Mouse (Mus musculus) G1E (cell line): Measurements from ENCODE around the gene Igflr1. TPM values are rescaled to one million over a fixed set of nuclear protein-coding genes. Genes with fewer than 3 reads are reported as not detected.

Experiments
- ATAC-seq: 2 replicates; pipeline ENCODE4 v1.8.0; 2016; ENCODE audit warnings: mild to moderate bottlenecking; ENCODE audit not compliant: insufficient number of reproducible peaks, poor library complexity, low FRiP score, severe bottlenecking; ENCODE audit errors: extremely low read depth
- DNase-seq: peaks from one replicate; pipeline ENCODE4 v3.0.0; 2012; ENCODE audit warnings: low spot score
- H3K27me3 ChIP-seq: 2 replicates; pipeline ENCODE4 v1.6.1; 2012; ENCODE audit warnings: mild to moderate bottlenecking, low read length, inconsistent platforms; ENCODE audit not compliant: insufficient read depth
- H3K36me3 ChIP-seq: replicated peaks from 2 replicates; pipeline ENCODE3; 2012; ENCODE audit warnings: mild to moderate bottlenecking, inconsistent platforms
- H3K4me1 ChIP-seq: 2 replicates; pipeline ENCODE4 v1.6.1; 2012; ENCODE audit warnings: low read depth, low read length, inconsistent platforms, mixed read lengths; ENCODE audit not compliant: insufficient read depth
- H3K4me3 ChIP-seq: 2 replicates; pipeline ENCODE4 v1.5.1; 2012; ENCODE audit warnings: low read depth, mild to moderate bottlenecking, inconsistent platforms, low read length, moderate library complexity, mixed read lengths
- H3K9me3 ChIP-seq: replicated peaks from 2 replicates; pipeline ENCODE4 v1.6.1; 2012; ENCODE audit warnings: inconsistent platforms
- CTCF ChIP-seq: IDR thresholded peaks from 2 replicates; pipeline ENCODE4 v1.5.1; 2012; ENCODE audit warnings: low read depth, low read length, inconsistent platforms, mixed read lengths
- GATA1 ChIP-seq: IDR thresholded peaks from 2 replicates; pipeline ENCODE4 v1.6.1; 2012; ENCODE audit warnings: borderline replicate concordance, low read length, inconsistent platforms, mixed read lengths
- GATA2 ChIP-seq: IDR thresholded peaks from 2 replicates; pipeline ENCODE4 v1.6.1; 2012; ENCODE audit warnings: low read depth, low read length, inconsistent platforms, borderline replicate concordance
- POLR2AphosphoS5 ChIP-seq: IDR thresholded peaks from 2 replicates; pipeline ENCODE4 v1.6.1; 2012; ENCODE audit warnings: low read depth, low read length, inconsistent platforms; ENCODE audit not compliant: insufficient replicate concordance
- TAL1 ChIP-seq: conservative IDR thresholded peaks from 2 replicates; pipeline ENCODE4 v1.6.1; 2012; ENCODE audit warnings: low read depth, low read length, inconsistent platforms, mixed read lengths
- polyA plus RNA-seq: library from polyadenylated mRNA; stranded (reverse); fragments of >175 nt; gene quantifications from 2 replicates; pipeline ENCODE4 v1.2.3, GENCODE M21; 2012
- total RNA-seq, 2 experiments: library from RNA; stranded (forward) in 1 of 2; stranded (reverse) in 1 of 2; fragments of 200-1000 nt in 1 of 2; fragments of >200 nt in 1 of 2; fragmentation: Nextera tagmentation in 1 of 2; gene quantifications; 2 replicates each; pipeline ENCODE4 v1.2.3; 2014 to 2017

The Igflr1 gene
- total and polyA plus RNA-seq, 3 experiments = 6.3 TPM; not detected in 2

GRCm38 (mm10) chr7:30563906-30564280 is 1.3 kb upstream of the Igflr1 start:
- Histone ChIP-seq H3K9me3 (no peaks in the 10 kb centered on the region), H3K36me3 (peaks cover 63% of the 10 kb centered on the region), H3K27me3 (no peaks in the 10 kb centered on the region), H3K4me1 (peaks cover 52% of the 10 kb centered on the region), H3K4me3 (peak overlapping the region; percentile 83)
- TF ChIP-seq CTCF (no peak), POLR2AphosphoS5 (no peak), TAL1 (no peak)
- ATAC-seq = no peak
- DNase-seq = no peak

DNA sequence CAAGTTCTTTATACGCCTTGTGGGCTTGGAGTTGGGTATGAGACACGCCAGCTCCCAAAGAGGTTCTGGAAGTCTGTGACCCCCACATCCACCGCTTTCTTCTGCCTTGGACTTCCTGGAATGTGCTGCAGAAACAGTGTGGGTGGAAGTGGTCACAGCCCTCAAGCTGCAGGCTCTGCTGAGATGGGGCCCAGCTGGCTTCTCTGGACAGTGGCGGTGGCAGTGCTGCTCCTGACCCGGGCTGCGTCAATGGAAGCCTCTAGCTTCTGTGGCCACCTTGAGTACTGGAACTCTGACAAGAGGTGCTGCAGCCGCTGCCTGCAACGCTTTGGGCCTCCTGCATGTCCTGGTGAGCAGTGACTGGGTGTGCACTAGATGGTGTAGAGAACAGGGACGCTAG is 806 bp downstream of the Igflr1 start:
- H3K9me3 ChIP-seq = no peaks in the 10 kb centered on the region
- ATAC-seq (no peak), DNase-seq (no peak)
- H3K4me1 ChIP-seq = peaks cover 46% of the 10 kb centered on the region
- TF ChIP-seq CTCF (no peak), GATA1 (no peak), GATA2 (no peak), TAL1 (no peak), POLR2AphosphoS5 (no peak)
- peaks cover 77% of the 10 kb centered on the region for H3K36me3 ChIP-seq
- H3K4me3 ChIP-seq = 0 out of 2 replicates have a peak overlapping the region, but pooled peaks have one; percentile 8
- no peaks in the 10 kb centered on the region for H3K27me3 ChIP-seq

- ATAC-seq = no peak
- no peaks in the 10 kb centered on the region for H3K9me3 ChIP-seq
- H3K27me3 ChIP-seq = no peaks in the 10 kb centered on the region
- peaks cover 87% of the 10 kb centered on the region for H3K36me3 ChIP-seq
- no peak overlapping the region for H3K4me3 ChIP-seq
- TF ChIP-seq CTCF = no peak
- TF ChIP-seq TAL1 = no peak
- no peak for TF ChIP-seq GATA1
- no peak for TF ChIP-seq GATA2
- TF ChIP-seq POLR2AphosphoS5 = no peak
- peaks cover 50% of the 10 kb centered on the region for H3K4me1 ChIP-seq
- no peak for DNase-seq
These were observed 2.3 kb downstream of the Igflr1 start for GRCm38 (mm10) chr7:30567555-30567954.

- ATAC-seq (no peak), DNase-seq (no peak)
- H3K36me3 ChIP-seq = peaks cover 99% of the 10 kb centered on the region
These were observed 7.2 kb downstream of the Igflr1 start for GRCm38 (mm10) chr7:30572389-30572788.

DNA sequence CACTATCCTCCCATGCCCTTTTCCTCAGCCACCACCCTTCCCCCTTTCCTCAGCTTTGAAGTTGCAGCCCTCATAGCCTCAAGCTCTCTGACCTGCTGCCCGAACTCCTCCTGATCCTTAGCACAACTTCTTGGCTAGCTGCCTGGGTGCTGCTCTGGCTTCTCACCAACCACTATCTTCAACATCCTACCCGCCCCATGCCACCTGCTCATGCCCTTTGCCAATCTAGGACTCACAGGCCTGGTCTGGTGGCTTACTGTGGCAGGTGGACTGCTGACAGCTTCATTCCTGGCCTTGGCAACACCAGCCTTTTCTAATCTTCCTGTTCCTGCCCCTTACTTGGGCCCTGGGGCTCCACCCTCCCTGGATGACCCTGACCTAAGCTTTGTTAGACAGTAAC is 7.7 kb downstream of the Igflr1 start:
- ATAC-seq (no peak), DNase-seq (no peak)
- Histone ChIP-seq H3K4me1 (peaks cover 28% of the 10 kb centered on the region), H3K9me3 (no peaks in the 10 kb centered on the region), H3K4me3 (no peak overlapping the region), H3K36me3 (peaks cover 100% of the 10 kb centered on the region), H3K27me3 (no peaks in the 10 kb centered on the region)
- no peak for TF ChIP-seq POLR2AphosphoS5
- TF ChIP-seq GATA1 = no peak
- no peak for TF ChIP-seq TAL1
- no peak for TF ChIP-seq GATA2

More at GRCm38 (mm10) chr7:30572389-30572788, 7.2 kb downstream of the Igflr1 start:
- no peaks in the 10 kb centered on the region for H3K9me3 ChIP-seq
- peaks cover 31% of the 10 kb centered on the region for H3K4me1 ChIP-seq
- no peaks in the 10 kb centered on the region for H3K27me3 ChIP-seq
- no peak overlapping the region for H3K4me3 ChIP-seq
- TF ChIP-seq GATA2 (no peak), TAL1 (no peak), POLR2AphosphoS5 (no peak), GATA1 (no peak), CTCF (no peak)

DNA sequence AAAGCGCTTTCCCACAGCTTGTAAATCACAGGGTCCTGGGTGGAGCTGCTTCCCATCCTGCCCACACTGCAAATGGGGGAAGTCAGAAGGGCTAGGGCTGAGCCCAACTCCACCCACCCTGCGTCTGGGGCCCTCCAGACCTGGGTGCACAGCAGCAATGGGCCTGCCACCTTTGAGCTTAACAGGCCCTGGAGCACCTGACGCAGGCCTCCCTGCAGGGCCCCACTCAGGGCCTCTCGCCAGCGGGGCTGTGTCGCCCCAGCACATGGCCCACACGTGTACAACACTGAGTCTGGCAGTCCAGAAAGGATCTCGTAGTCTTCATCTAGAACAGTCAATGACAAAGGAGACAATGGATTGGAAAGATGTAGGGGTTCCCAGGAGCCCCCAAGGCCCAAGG is 14.7 kb downstream of the Igflr1 start:
- DNase-seq = no peak
- Histone ChIP-seq H3K9me3 (no peaks in the 10 kb centered on the region), H3K36me3 (peaks cover 99% of the 10 kb centered on the region), H3K4me1 (peaks cover 41% of the 10 kb centered on the region), H3K4me3 (no peak overlapping the region), H3K27me3 (no peaks in the 10 kb centered on the region)
- TF ChIP-seq GATA2 (no peak), CTCF (no peak), POLR2AphosphoS5 (no peak), GATA1 (no peak), TAL1 (no peak)
- no peak for ATAC-seq

DNA sequence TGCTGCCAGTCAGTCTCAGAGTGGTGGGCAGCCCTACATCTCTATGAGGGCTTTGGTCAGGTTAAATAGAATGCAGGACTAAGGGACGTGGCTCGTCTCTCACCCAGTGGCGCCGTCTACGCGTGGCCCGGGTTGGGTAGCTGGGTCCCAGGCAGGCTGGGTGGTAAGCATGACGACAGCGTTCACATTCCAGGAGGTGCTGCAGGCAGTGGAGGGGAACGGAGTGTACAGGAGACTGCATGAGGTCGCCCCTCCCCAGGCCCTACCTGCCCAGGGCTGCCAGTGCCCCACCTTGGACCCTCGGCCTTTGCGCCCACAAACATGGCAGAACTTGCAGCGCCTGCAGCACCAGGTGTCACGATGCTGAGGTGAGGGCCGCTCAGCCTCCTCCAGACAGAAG is 16.3 kb downstream of the Igflr1 start:
- no peaks in the 10 kb centered on the region for H3K27me3 ChIP-seq
- TF ChIP-seq GATA1 (no peak), POLR2AphosphoS5 (no peak), GATA2 (no peak), CTCF (no peak), TAL1 (no peak)
- H3K4me3 ChIP-seq = 0 out of 2 replicates have a peak overlapping the region, but pooled peaks have one; percentile 10
- H3K9me3 ChIP-seq = no peaks in the 10 kb centered on the region
- ATAC-seq (no peak), DNase-seq (no peak)
- peaks cover 99% of the 10 kb centered on the region for H3K36me3 ChIP-seq
- peaks cover 52% of the 10 kb centered on the region for H3K4me1 ChIP-seq
